Mouse (Mus musculus) gastrocnemius, postnatal 14 days (tissue): Measurements from ENCODE around the gene Imp4. TPM values are rescaled to one million over a fixed set of nuclear protein-coding genes. Genes with fewer than 3 reads are reported as not detected.

Experiments
- DNase-seq: peaks from one replicate; pipeline ENCODE4 v3.0.0; 2021; ENCODE audit warnings: mixed read lengths
- intact Hi-C: fragments of 180-260 bp; cut with DNase I; formaldehyde crosslinking; loops from one replicate; pipeline ENCODE4 v1.15.1; 2025; ENCODE audit warnings: low total_unique reads
- total RNA-seq, 2 experiments: library from RNA; stranded (reverse); gene quantifications; 2 replicates each; pipeline ENCODE4 v1.2.3; 2021

The Imp4 gene
- total RNA-seq, 2 experiments from 2014 or later, result 15.2 to 15.7 TPM

- intact Hi-C loops, result no loop called here
- DNase-seq, result no peak
These were observed 18.8 kb downstream of the Imp4 start for GRCm38 (mm10) chr1:34458431-34458830.

GRCm38 (mm10) chr1:34459284-34460060, 19.8 kb downstream of the Imp4 start, which contains the start of gene Ptpn18:
TSS of gene Ptpn18 (plus strand) at chr1:34459762.
- peak; percentile 78 for DNase-seq
- intact Hi-C loops, result no loop called here

- intact Hi-C loops, result no loop called here
- DNase-seq, result no peak
These were observed 20.4 kb downstream of the Imp4 start for GRCm38 (mm10) chr1:34460061-34460441.

- peak; percentile 60 for DNase-seq
- intact Hi-C loops, result no loop called here
These were observed 23.1 kb downstream of the Imp4 start for GRCm38 (mm10) chr1:34462766-34463165.

- no peak for DNase-seq
- intact Hi-C loops, result no loop called here
These were observed 24.7 kb downstream of the Imp4 start for GRCm38 (mm10) chr1:34464310-34464817.

- no peak for DNase-seq
- intact Hi-C loops, result no loop called here
These were observed 25.8 kb downstream of the Imp4 start for GRCm38 (mm10) chr1:34465445-34465844.

GRCm38 (mm10) chr1:34468051-34468450, 28.4 kb downstream of the Imp4 start:
- no peak for DNase-seq
- intact Hi-C loops, result no loop called here

- intact Hi-C loops, result no loop called here
- DNase-seq, result no peak
These were observed 28.8 kb downstream of the Imp4 start for GRCm38 (mm10) chr1:34468500-34468899.

- no peak for DNase-seq
- intact Hi-C loops, result no loop called here
These were observed 30.1 kb downstream of the Imp4 start for GRCm38 (mm10) chr1:34469801-34470200.

- peak; percentile 17 for DNase-seq
- intact Hi-C loops, result no loop called here
These were observed 33.0 kb downstream of the Imp4 start for GRCm38 (mm10) chr1:34472427-34473300.

- intact Hi-C loops, result no loop called here
These were observed 39.4 kb downstream of the Imp4 start for GRCm38 (mm10) chr1:34478891-34479655.

GRCm38 (mm10) chr1:34480801-34481200, 41.1 kb downstream of the Imp4 start:
- intact Hi-C loops, result no loop called here
- DNase-seq, result no peak

More at GRCm38 (mm10) chr1:34478891-34479655, 39.4 kb downstream of the Imp4 start:
- no peak for DNase-seq

GRCm38 (mm10) chr1:34481920-34482669, 42.4 kb downstream of the Imp4 start:
- DNase-seq, result no peak
- intact Hi-C loops, result no loop called here

- intact Hi-C loops, result no loop called here
- no peak for DNase-seq
These were observed 44.8 kb downstream of the Imp4 start for GRCm38 (mm10) chr1:34484470-34484869.

- no peak for DNase-seq
- intact Hi-C loops, result no loop called here
These were observed 46.0 kb downstream of the Imp4 start for GRCm38 (mm10) chr1:34485461-34486188.

- intact Hi-C loops, result no loop called here
- no peak for DNase-seq
These were observed 47.7 kb downstream of the Imp4 start for GRCm38 (mm10) chr1:34487383-34487782.

GRCm38 (mm10) chr1:34489852-34490541, 50.3 kb downstream of the Imp4 start:
- DNase-seq, result no peak
- intact Hi-C loops, result no loop called here

- DNase-seq, result no peak
- intact Hi-C loops, result no loop called here
These were observed 51.8 kb downstream of the Imp4 start for GRCm38 (mm10) chr1:34491480-34491879.
